Mouse (Mus musculus) left cerebral cortex, adult 8-10 months (tissue): ENCODE results near the gene Ugt1a6a. TPM values are rescaled to one million over a fixed set of nuclear protein-coding genes. Genes with fewer than 3 reads are reported as not detected.

Experiments
- DNase-seq, 2 experiments: peaks; one replicate each; pipeline ENCODE4 v3.0.0; 2022; ENCODE audit warnings: low spot score in 2 of 2
- total RNA-seq, 4 experiments: library from RNA; stranded (reverse); gene quantifications; 2 replicates each; pipeline ENCODE4 v1.2.4; 2022

Ugt1a6a gene
- total RNA-seq, 4 experiments from 2014 or later, result 1.3 to 2.5 (median 2.0) TPM

GRCm38 (mm10) chr1:88264869-88265240, 130.2 kb downstream of the Ugt1a6a start:
- no peak for DNase-seq

GRCm38 (mm10) chr1:88266123-88266522, 131.5 kb downstream of the Ugt1a6a start:
- DNase-seq, result no peak

GRCm38 (mm10) chr1:88267489-88267888, 132.9 kb downstream of the Ugt1a6a start:
- no peak for DNase-seq

- DNase-seq, result no peak
Observed at GRCm38 (mm10) chr1:88268070-88268469, 133.5 kb downstream of the Ugt1a6a start.

Other genes starting within 250 kb of the Ugt1a6a start
- gene Usp40, start 126.3 kb upstream of the Ugt1a6a start, total RNA-seq, result 10 to 100 TPM; 21.4 to 23.2 (median 23.0) TPM
- not detected for gene Ugt1a10, start 79.4 kb upstream of the Ugt1a6a start, total RNA-seq
- not detected for gene Ugt1a9, start 64.0 kb upstream of the Ugt1a6a start, total RNA-seq
- gene Ugt1a8, start 47.0 kb upstream of the Ugt1a6a start, total RNA-seq, result not detected
- gene Ugt1a7c, start 39.7 kb upstream of the Ugt1a6a start, total RNA-seq, result 1 to 10 TPM; 1.0 to 2.1 (median 1.9) TPM
- under 1 TPM in 2 of 4 experiments, not detected in 2; 0.28 to 0.32 TPM for gene Ugt1a6b, start 31.6 kb upstream of the Ugt1a6a start, total RNA-seq
- under 1 TPM in 1 of 4 experiments, not detected in 3; 0.17 TPM for gene Ugt1a5, start 31.2 kb downstream of the Ugt1a6a start, total RNA-seq
- not detected for gene Ugt1a2, start 65.8 kb downstream of the Ugt1a6a start, total RNA-seq
- gene Dnajb3, start 71.0 kb downstream of the Ugt1a6a start, total RNA-seq, result 1 to 10 TPM; 1.2 to 3.1 (median 2.2) TPM
- gene Ugt1a1, start 77.2 kb downstream of the Ugt1a6a start, total RNA-seq, result under 1 TPM in 1 of 4 experiments, not detected in 3; 0.26 TPM
- under 1 TPM in 3 of 4 experiments, not detected in 1; 0.07 to 0.40 (median 0.18) TPM for gene Mroh2a, start 92.2 kb downstream of the Ugt1a6a start, total RNA-seq
- gene Hjurp, start 142.8 kb downstream of the Ugt1a6a start, total RNA-seq, result 10 to 100 TPM; 43.2 to 45.6 (median 45.5) TPM
- under 1 TPM; 0.08 to 0.28 (median 0.16) TPM for gene Trpm8, start 142.9 kb downstream of the Ugt1a6a start, total RNA-seq